Comparison of ENCODE assay signal across 11 mouse cellular contexts in the genomic region with DNA sequence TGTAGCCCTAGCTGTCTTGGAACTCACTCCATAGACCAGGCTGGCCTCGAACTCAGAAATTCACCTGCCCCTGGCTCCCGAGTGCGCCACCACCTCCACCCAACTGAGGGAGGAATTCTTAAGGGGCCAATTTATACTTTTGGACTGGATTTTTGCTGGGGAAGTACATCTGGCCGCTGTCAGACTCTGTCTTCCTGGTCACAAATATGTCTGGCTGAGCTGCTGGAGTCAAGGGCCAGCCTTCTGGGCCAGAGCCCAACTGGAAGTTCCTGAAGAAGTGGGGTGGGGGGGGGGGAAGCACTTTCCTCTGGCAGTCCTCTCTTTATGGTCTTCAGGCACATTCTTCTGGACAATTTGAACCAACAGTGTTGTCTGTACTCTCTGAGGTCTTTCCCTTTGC. TPM values are rescaled to one million over a fixed set of nuclear protein-coding genes. Genes with fewer than 3 reads are reported as not detected.
DNase-seq lines count a peak whose midpoint lies in the region; ATAC-seq and TF ChIP-seq lines count a peak whose summit lies in the region.
"Had no signal": no experiment of that assay in that cellular context is flagged by ENCODE, and none has a peak within 500 bp of the region (broad histone marks: within the 10 kb centered on the region; RNA-seq: fewer than 3 reads in every experiment).

No protein-coding gene starts in this region.

- H3K4me2 ChIP-seq in liver, embryonic 16.5 days (ENCODE audit: low read depth, low read length), result no peak overlapping the region
- no peak overlapping the region for H3K4me2 ChIP-seq in stomach, postnatal 0 days (replicated peaks; ENCODE audit: low read depth)
- no peak overlapping the region for H3K4me2 ChIP-seq in midbrain, embryonic 13.5 days (replicated peaks)

- no peak for TF ChIP-seq CTCF in lung, adult 2 months (IDR thresholded peaks at IDR 0.05; ENCODE audit: insufficient read depth, low read length)
- no peak for TF ChIP-seq CTCF in stomach, postnatal 0 days (IDR thresholded peaks at IDR 0.05; ENCODE audit: low read depth)

- peak; percentile 44 for DNase-seq in gastrocnemius, adult 18-20 months (ENCODE audit: low spot score)
- no peak for DNase-seq in gastrocnemius, postnatal 4 days (ENCODE audit: low spot score in 2 of 2)
- DNase-seq in lung, adult 18-20 months, result peak; percentile 29 to 47
- no peak for DNase-seq in lung, adult 2 months
- no peak for DNase-seq in stomach, postnatal 0 days (ENCODE audit: low spot score)
- DNase-seq in cerebellum, adult 9-10 months, result no peak

- TF ChIP-seq POLR2A in lung, adult 2 months (IDR thresholded peaks at IDR 0.05; ENCODE audit: borderline replicate concordance, extremely low read depth, low read depth, low read length), result no peak

- 41% methylated on average over 4 of the region's 4 CpGs for WGBS in lung, adult 2 months
- 74% methylated on average over 4 of the region's 4 CpGs for WGBS in liver, embryonic 16.5 days (ENCODE audit: insufficient replicate concordance)
- 56% methylated on average over 4 of the region's 4 CpGs for WGBS in stomach, postnatal 0 days
- WGBS in midbrain, embryonic 13.5 days, result 96% methylated on average over 4 of the region's 4 CpGs

- ATAC-seq in liver, embryonic 16.5 days (ENCODE audit: low read depth), result no peak
- no peak for ATAC-seq in stomach, postnatal 0 days (ENCODE audit: low FRiP score, low TSS enrichment)
- ATAC-seq in midbrain, embryonic 13.5 days, result no peak
- ATAC-seq: intestine, embryonic 15.5 days had no signal

- H3K36me3 ChIP-seq in liver, embryonic 16.5 days (ENCODE audit: control insufficient read depth, insufficient read depth), result no peaks in the 10 kb centered on the region
- no peaks in the 10 kb centered on the region for H3K36me3 ChIP-seq in stomach, postnatal 0 days (ENCODE audit: control insufficient read depth, insufficient read depth, low read length)
- H3K36me3 ChIP-seq in midbrain, embryonic 13.5 days, result no peaks in the 10 kb centered on the region
- H3K36me3 ChIP-seq: intestine, embryonic 15.5 days had no signal

- H3K9ac ChIP-seq in liver, embryonic 16.5 days (ENCODE audit: low read depth, low read length), result no peak overlapping the region
- no peak overlapping the region for H3K9ac ChIP-seq in stomach, postnatal 0 days (ENCODE audit: low read length)
- no peak overlapping the region for H3K9ac ChIP-seq in midbrain, embryonic 13.5 days (replicated peaks)
- H3K9ac ChIP-seq: intestine, embryonic 15.5 days had no signal

- no peak overlapping the region for H3K4me3 ChIP-seq in lung, adult 2 months (replicated peaks; ENCODE audit: extremely low read depth, low read depth, low read length)
- H3K4me3 ChIP-seq in liver, embryonic 16.5 days (ENCODE audit: low read depth, low read length), result no peak overlapping the region
- H3K4me3 ChIP-seq in stomach, postnatal 0 days (ENCODE audit: low read depth, low read length), result no peak overlapping the region
- H3K4me3 ChIP-seq in midbrain, embryonic 13.5 days (replicated peaks), result no peak overlapping the region
- H3K4me3 ChIP-seq: intestine, embryonic 15.5 days had no signal

- no peaks in the 10 kb centered on the region for H3K9me3 ChIP-seq in liver, embryonic 16.5 days (replicated peaks; ENCODE audit: control insufficient read depth, low read length)
- no peaks in the 10 kb centered on the region for H3K9me3 ChIP-seq in stomach, postnatal 0 days (ENCODE audit: control insufficient read depth, low read length)
- H3K9me3 ChIP-seq in midbrain, embryonic 13.5 days, result no peaks in the 10 kb centered on the region
- H3K9me3 ChIP-seq: intestine, embryonic 15.5 days had no signal

- no peak for TF ChIP-seq EP300 in stomach, postnatal 0 days (optimal IDR thresholded peaks at IDR 0.05)

- H3K27me3 ChIP-seq in liver, embryonic 16.5 days (ENCODE audit: control insufficient read depth, insufficient read depth, low read depth, low read length), result no peaks in the 10 kb centered on the region
- no peaks in the 10 kb centered on the region for H3K27me3 ChIP-seq in stomach, postnatal 0 days (ENCODE audit: control insufficient read depth, insufficient read depth, low read length)
- no peaks in the 10 kb centered on the region for H3K27me3 ChIP-seq in midbrain, embryonic 13.5 days
- H3K27me3 ChIP-seq: intestine, embryonic 15.5 days had no signal

- peaks cover 17% of the 10 kb centered on the region for H3K4me1 ChIP-seq in lung, adult 2 months (ENCODE audit: control insufficient read depth, insufficient read depth, low read length)
- peaks cover 59% of the 10 kb centered on the region for H3K4me1 ChIP-seq in liver, embryonic 16.5 days (ENCODE audit: control insufficient read depth, low read depth, low read length)
- peaks cover 8% of the 10 kb centered on the region; the same call in 1 of the 2 replicates for H3K4me1 ChIP-seq in stomach, postnatal 0 days (replicated peaks; ENCODE audit: control insufficient read depth, insufficient read depth)
- peaks cover 24% of the 10 kb centered on the region for H3K4me1 ChIP-seq in midbrain, embryonic 13.5 days (replicated peaks)

- H3K27ac ChIP-seq in liver, embryonic 16.5 days (ENCODE audit: low read length), result peak overlapping the region; percentile 62; the same call in 1 of the 2 replicates
- peak overlapping the region; percentile 59; the same call in 1 of the 2 replicates for H3K27ac ChIP-seq in stomach, postnatal 0 days (replicated peaks)
- no peak overlapping the region for H3K27ac ChIP-seq in midbrain, embryonic 13.5 days

RNA-seq across cellular contexts. Expression of a gene that starts 2.7 kb away (rescaled TPM):
- 10 to 100 TPM in 1 of 2 experiments, 1 to 10 TPM in 1; 5.9 to 10.2 TPM for total RNA-seq in gastrocnemius, adult 18-20 months (2021)
- total RNA-seq in gastrocnemius, postnatal 4 days (2021), result 10 to 100 TPM; 13.0 to 15.7 TPM
- 40.6 and 43.7 TPM in 2 replicates for polyA plus RNA-seq in lung, adult 2 months (2012; rRNA removed)
- 7.7 and 8.1 TPM in 2 replicates for polyA plus RNA-seq in liver, embryonic 16.5 days (2015; fragmentation: Nextera tagmentation; extraction: Ambion mirVana)
- polyA plus RNA-seq in stomach, postnatal 0 days (2015; fragmentation: Nextera tagmentation; extraction: Ambion mirVana), result 22.2 and 24.0 TPM in 2 replicates
- 18.2 and 18.9 TPM in 2 replicates for polyA plus RNA-seq in midbrain, embryonic 13.5 days (2015; fragmentation: Nextera tagmentation; extraction: Ambion mirVana)

RNA-seq across cellular contexts. Expression of a gene that starts 50.9 kb away (rescaled TPM):
- total RNA-seq in gastrocnemius, adult 18-20 months (2021), result 100 to 1,000 TPM in 1 of 2 experiments, 10 to 100 TPM in 1; 81.2 to 174 TPM
- total RNA-seq in gastrocnemius, postnatal 4 days (2021), result 100 to 1,000 TPM; 154 to 180 TPM
- polyA plus RNA-seq in lung, adult 2 months (2012; rRNA removed), result 44.8 and 50.3 TPM in 2 replicates
- polyA plus RNA-seq in liver, embryonic 16.5 days (2015; fragmentation: Nextera tagmentation; extraction: Ambion mirVana), result 1.7 and 2.3 TPM in 2 replicates
- 29.2 and 32.3 TPM in 2 replicates for polyA plus RNA-seq in stomach, postnatal 0 days (2015; fragmentation: Nextera tagmentation; extraction: Ambion mirVana)
- 0.67 and 0.70 TPM in 2 replicates for polyA plus RNA-seq in midbrain, embryonic 13.5 days (2015; fragmentation: Nextera tagmentation; extraction: Ambion mirVana)

RNA-seq across cellular contexts. Expression of a gene that starts 58.2 kb away (rescaled TPM):
- total RNA-seq in gastrocnemius, adult 18-20 months (2021), result under 1 TPM; 0.09 to 1.00 TPM
- total RNA-seq in gastrocnemius, postnatal 4 days (2021), result 1 to 10 TPM in 1 of 2 experiments, under 1 TPM in 1; 0.86 to 4.6 TPM
- 37.7 and 43.4 TPM in 2 replicates for polyA plus RNA-seq in lung, adult 2 months (2012; rRNA removed)
- polyA plus RNA-seq in liver, embryonic 16.5 days (2015; fragmentation: Nextera tagmentation; extraction: Ambion mirVana), result 278 and 305 TPM in 2 replicates
- polyA plus RNA-seq in stomach, postnatal 0 days (2015; fragmentation: Nextera tagmentation; extraction: Ambion mirVana), result 1.2 and 2.4 TPM in 2 replicates
- not detected in 2 replicates for polyA plus RNA-seq in midbrain, embryonic 13.5 days (2015; fragmentation: Nextera tagmentation; extraction: Ambion mirVana)
- total RNA-seq: granulocyte monocyte progenitor cell, adult 5-6 weeks; megakaryocyte, adult 5-6 weeks had no signal

Comparison
In these comparisons a context has a peak if more than half of its experiments do, and no peak if none do; other contexts are left out.
1. DNase-seq: peak in gastrocnemius, adult 18-20 months (single experiment) and lung, adult 18-20 months (2 of 2); none in gastrocnemius, postnatal 4 days (0 of 2), lung, adult 2 months (single experiment), stomach, postnatal 0 days (single experiment) and cerebellum, adult 9-10 months (single experiment).
2. RNA of a gene that starts 58.2 kb away (polyA plus RNA-seq): 278 to 305 TPM in liver, embryonic 16.5 days and 37.7 to 43.4 TPM in lung, adult 2 months; 1.2 to 2.4 TPM in stomach, postnatal 0 days and not detected in midbrain, embryonic 13.5 days; every median in the first group is over 10 times any median in the second.